Mouse (Mus musculus) ES-E14 (cell line): ENCODE results near the gene Ager.

Source experiments
- CHD2 ChIP-seq: IDR thresholded peaks from 2 replicates; pipeline ENCODE4 v1.6.1; 2014; ENCODE audit warnings: mild to moderate bottlenecking, low read depth, low read length, inconsistent platforms
- MAFK ChIP-seq: IDR thresholded peaks from 2 replicates; pipeline ENCODE4 v1.6.1; 2014; ENCODE audit warnings: mild to moderate bottlenecking, low read depth, low read length, inconsistent platforms; ENCODE audit not compliant: insufficient read depth
- ZC3H11A ChIP-seq: IDR thresholded peaks from 2 replicates; pipeline ENCODE4 v1.6.1; 2012; ENCODE audit warnings: low read depth, mild to moderate bottlenecking, inconsistent platforms, low read length, borderline replicate concordance
- ZNF384 ChIP-seq: IDR thresholded peaks from 2 replicates; pipeline ENCODE4 v1.6.1; 2012; ENCODE audit warnings: low read depth, low read length, inconsistent platforms

DNA sequence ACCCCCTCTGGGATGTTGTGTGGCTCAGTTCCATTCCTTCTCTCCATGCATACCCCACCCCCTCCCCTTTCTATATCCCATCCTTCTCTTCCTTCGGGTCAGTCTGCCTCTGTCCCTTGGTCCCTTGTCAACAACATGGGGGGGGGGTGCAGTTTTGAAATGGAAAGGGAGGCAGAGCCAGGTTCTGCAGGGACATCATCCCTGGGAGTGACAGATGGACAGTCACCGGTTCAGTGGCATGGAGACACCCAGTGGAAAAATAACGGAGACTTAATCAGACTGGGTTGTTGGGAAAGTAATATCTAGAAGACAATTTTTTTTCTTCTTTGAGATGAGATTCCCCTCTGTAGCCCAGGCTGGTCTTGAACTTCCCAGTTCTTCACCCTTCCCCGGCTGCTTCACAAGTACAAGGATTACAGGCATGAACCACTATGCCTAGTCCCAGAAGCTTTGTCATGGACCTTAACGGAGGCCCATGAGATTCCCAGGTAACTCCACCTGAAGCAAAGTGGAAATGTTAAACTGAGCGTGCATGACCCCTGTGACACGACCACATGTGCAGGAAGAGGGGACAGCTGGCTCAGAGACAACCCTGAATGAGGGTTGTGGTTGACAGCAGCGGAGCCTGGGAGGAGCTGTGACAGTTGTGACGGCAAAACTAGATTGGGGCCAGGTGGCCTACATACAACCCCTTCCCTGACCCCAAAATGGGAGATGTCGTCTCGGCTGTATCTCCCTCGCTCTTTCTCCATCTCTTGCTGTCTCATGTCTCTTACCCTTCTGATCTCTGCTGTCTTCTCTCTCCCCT is 32.3 kb downstream of the Ager start:
- no peak for TF ChIP-seq CHD2
- TF ChIP-seq MAFK: no peak
- TF ChIP-seq ZC3H11A: no peak
- no peak for TF ChIP-seq ZNF384
